Mouse (Mus musculus) heart, adult 11 months (tissue): ENCODE measurements around the gene Lmbr1.

Experiments
- DNase-seq: peaks from one replicate; pipeline ENCODE4 v3.0.0; 2022

Gene Lmbr1

GRCm38 (mm10) chr5:29251496-29251873 is 126.7 kb downstream of the Lmbr1 start:
- no peak for DNase-seq

GRCm38 (mm10) chr5:29250795-29251495 is 127.2 kb downstream of the Lmbr1 start:
- no peak for DNase-seq

GRCm38 (mm10) chr5:29244769-29245168 is 133.4 kb downstream of the Lmbr1 start:
- DNase-seq: no peak

- DNase-seq: no peak
These were observed 139.8 kb downstream of the Lmbr1 start for GRCm38 (mm10) chr5:29238379-29238778.

GRCm38 (mm10) chr5:29230481-29230880 is 147.7 kb downstream of the Lmbr1 start:
- no peak for DNase-seq

- DNase-seq: peak; percentile 31
These were observed 154.1 kb downstream of the Lmbr1 start for GRCm38 (mm10) chr5:29224089-29224488.

GRCm38 (mm10) chr5:29217997-29218396 is 160.2 kb downstream of the Lmbr1 start:
- DNase-seq: peak; percentile 22

GRCm38 (mm10) chr5:29211980-29212555 is 166.1 kb downstream of the Lmbr1 start:
- DNase-seq: peak; percentile 33

- DNase-seq: no peak
These were observed 172.5 kb downstream of the Lmbr1 start for GRCm38 (mm10) chr5:29205690-29206089.

- DNase-seq: no peak
These were observed 178.3 kb downstream of the Lmbr1 start for GRCm38 (mm10) chr5:29199868-29200267.

- DNase-seq: no peak
These were observed 179.2 kb downstream of the Lmbr1 start for GRCm38 (mm10) chr5:29198960-29199488.

- DNase-seq: peak; percentile 31
These were observed 181.0 kb downstream of the Lmbr1 start for GRCm38 (mm10) chr5:29197187-29197586.

GRCm38 (mm10) chr5:29196264-29196658 is 181.9 kb downstream of the Lmbr1 start:
- peak; percentile 81 for DNase-seq

GRCm38 (mm10) chr5:29195570-29196263 is 182.5 kb downstream of the Lmbr1 start, which contains the start of gene Rnf32:
Gene Rnf32 (plus strand): TSS chr5:29195992.
- peak; percentile 95 for DNase-seq

GRCm38 (mm10) chr5:29195231-29195569 is 183.0 kb downstream of the Lmbr1 start:
- DNase-seq: no peak

GRCm38 (mm10) chr5:29186798-29187197 is 191.4 kb downstream of the Lmbr1 start:
- peak; percentile 31 for DNase-seq
